Mouse (Mus musculus): ENCODE results near the gene Fmn2.

The Fmn2 gene

GRCm38 (mm10) chr1:174766852-174767251 lies 265.2 kb downstream of the Fmn2 start:
- in situ Hi-C loops (cut with MboI, MseI), result no loop called here

DNA sequence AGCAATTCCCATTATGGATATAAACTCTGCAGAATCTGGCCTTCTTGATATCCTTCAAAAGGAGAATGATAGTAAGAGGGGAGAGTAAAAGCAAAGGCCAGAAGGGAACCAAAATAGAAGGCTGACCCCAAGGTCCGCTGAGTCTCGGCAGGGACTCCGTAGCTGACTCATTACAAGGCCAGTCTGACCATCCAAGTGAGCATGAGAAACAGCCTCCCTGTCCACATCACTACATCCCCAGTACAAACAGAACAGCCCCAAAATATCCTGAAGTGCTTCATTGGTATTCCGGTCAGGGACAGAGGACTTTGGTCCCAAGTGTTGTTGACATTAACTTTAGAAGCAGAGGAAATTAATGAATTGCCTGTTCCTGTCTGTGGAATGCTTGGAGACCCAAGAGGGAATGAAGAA lies 270.3 kb downstream of the Fmn2 start:
- in situ Hi-C loops (cut with MboI, MseI), result no loop called here

GRCm38 (mm10) chr1:174781037-174781436 lies 279.4 kb downstream of the Fmn2 start:
- in situ Hi-C loops (cut with MboI, MseI), result no loop called here

DNA sequence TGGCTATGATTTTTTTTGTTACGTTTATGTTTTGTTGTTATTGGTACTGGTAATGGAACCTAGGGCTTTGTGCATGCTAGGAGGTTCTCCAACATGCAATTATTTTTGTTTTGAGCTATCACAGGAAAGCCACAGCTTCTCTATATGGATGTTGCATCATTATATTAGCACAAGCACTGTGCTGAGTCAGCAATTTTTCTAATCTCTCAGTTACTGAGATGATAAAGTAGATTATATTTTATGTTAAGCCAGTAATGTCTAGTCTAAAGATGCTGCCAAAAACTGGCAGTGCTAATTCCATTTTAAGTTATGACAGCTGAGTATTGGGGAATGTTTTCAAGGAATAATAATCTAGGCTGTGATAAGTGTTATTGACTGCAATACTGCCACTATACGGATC lies 287.0 kb downstream of the Fmn2 start:
- in situ Hi-C loops (cut with MboI, MseI), result no loop called here

- in situ Hi-C loops (cut with MboI, MseI), result no loop called here
Observed at GRCm38 (mm10) chr1:174811846-174812245, 310.2 kb downstream of the Fmn2 start.

DNA sequence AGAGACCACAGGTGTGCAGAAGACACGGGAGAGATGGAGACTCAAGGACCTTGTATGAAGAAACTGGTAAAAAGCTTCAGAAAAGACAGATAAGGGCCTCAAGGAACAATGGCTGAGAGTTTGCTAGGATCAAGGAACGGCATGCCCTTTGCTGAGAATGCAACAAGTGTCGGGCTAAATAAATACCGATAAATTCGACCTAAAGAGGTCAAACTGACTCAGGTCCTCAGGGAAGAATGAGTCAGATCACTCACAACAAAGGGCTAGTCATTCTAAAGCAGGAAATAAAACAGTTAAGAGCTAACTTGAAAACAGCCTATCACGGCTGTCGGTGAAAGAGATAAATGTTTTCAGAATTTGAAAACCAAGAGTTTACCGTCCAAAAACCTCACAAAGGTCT lies 324.9 kb downstream of the Fmn2 start:
- in situ Hi-C loops (cut with MboI, MseI), result no loop called here

DNA sequence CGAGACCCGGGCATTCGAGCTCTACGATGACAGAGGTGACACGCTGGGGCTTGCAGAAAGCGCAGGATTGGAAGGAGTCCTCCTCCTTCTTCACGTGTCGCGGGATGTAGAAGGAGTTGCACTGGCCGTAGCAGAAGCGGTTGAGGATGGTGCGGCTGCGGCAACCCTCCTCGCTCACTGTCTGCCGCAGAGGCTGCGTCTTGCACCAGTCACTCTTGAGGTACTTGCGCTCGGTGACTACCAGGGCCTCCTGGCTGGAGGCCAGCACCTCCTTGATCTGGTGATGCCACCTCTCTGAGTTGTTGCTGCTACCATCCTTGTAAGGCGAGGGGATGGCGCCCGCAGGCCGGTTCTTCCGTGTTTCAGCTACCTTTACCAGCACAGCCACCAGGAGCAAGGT lies 335.2 kb downstream of the Fmn2 start:
- in situ Hi-C loops (cut with MboI, MseI), result no loop called here

DNA sequence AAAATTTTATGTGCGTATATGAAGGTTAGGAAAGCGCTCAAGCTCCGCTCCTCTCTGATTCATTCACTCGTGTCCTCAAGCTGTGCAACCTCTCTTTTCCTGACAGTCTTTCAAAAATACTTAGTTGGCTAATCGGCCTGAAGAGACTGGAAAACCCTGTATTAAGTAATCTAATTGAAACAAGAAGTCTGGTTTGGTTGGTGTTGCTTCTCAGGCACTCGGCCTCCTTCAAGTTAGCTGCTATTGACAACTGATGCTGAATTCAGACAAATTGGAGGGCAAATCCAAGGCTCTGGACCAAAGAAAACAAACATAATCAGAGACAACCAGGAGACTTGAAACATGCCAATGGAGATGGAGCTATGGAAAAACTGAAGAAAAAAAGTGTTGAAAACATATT lies 343.2 kb downstream of the Fmn2 start:
- in situ Hi-C loops (cut with MboI, MseI), result no loop called here

GRCm38 (mm10) chr1:174856188-174856587 lies 354.6 kb downstream of the Fmn2 start:
- in situ Hi-C loops (cut with MboI, MseI), result no loop called here

DNA sequence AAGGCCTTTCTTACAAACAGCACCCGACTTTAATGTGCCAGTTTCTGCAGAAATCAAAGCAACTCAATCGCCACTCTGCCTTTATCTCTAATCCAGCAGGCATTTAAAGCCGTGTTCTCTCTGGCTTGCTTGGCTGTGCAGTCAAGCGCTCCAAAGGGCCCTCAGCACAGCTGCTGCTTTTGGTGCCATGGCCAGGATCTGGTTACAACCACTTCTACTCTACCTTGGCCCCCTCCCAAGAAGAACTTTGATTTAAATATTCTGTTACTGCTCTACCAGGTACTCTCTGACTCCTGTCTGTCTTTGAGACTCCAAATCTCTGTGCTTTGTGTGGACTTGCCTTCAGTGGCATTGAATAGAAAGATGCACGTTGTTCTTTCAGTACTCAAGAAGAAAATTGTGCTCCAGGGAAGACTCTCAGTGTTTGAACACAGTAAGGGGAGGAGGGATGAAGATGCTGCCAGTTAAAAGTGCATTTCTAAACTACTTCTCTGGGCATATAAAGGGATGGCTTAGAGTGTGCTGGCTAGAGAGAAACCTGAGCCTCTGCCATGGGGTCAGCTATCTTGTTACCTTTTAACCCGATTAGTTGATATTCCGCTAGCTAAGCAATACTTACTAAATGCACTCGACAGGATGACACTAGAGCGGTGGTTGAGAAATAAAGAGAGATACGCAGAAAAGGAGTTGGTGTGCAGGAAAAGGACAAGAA lies 358.9 kb downstream of the Fmn2 start:
- in situ Hi-C loops (cut with MboI, MseI), result no loop called here
